Mouse (Mus musculus) ES-E14 (cell line): ENCODE data around the gene Cntn5. TPM values are rescaled to one million over a fixed set of nuclear protein-coding genes. Genes with fewer than 3 reads are reported as not detected.

Experiments
- DNase-seq: peaks from one replicate; pipeline ENCODE4 v3.0.0-alpha.2; 2013; ENCODE audit warnings: low read depth, low spot score
- H3K27ac ChIP-seq: 2 replicates; pipeline ENCODE4 v1.5.1; 2012; ENCODE audit warnings: low read depth, mild to moderate bottlenecking, low read length, moderate library complexity, mixed read lengths; ENCODE audit not compliant: poor library complexity, insufficient read depth, severe bottlenecking
- H3K36me3 ChIP-seq: 2 replicates; pipeline ENCODE4 v1.6.1; 2012; ENCODE audit warnings: mild to moderate bottlenecking, low read length, moderate library complexity, mixed read lengths; ENCODE audit not compliant: control insufficient read depth, poor library complexity, insufficient read depth, severe bottlenecking
- H3K4me1 ChIP-seq, 2 experiments: fragments of 150-350 bp in 1 of 2; sonication (generic) in 1 of 2; 2 replicates each; pipeline ENCODE4 v1.6.1; 2012; ENCODE audit warnings: low read length in 2 of 2, mild to moderate bottlenecking in 1 of 2, mixed read lengths in 1 of 2; ENCODE audit not compliant: control insufficient read depth in 2 of 2, insufficient read depth in 2 of 2, poor library complexity in 1 of 2
- H3K4me3 ChIP-seq, 2 experiments: fragments of 150-350 bp in 1 of 2; sonication (generic) in 1 of 2; 2 replicates each; pipeline ENCODE4 v1.5.1; 2012; ENCODE audit warnings: low read length in 2 of 2, low read depth in 1 of 2, mild to moderate bottlenecking in 1 of 2, mixed read lengths in 1 of 2; ENCODE audit not compliant: insufficient read depth in 1 of 2, poor library complexity in 1 of 2, severe bottlenecking in 1 of 2
- H3K9ac ChIP-seq: 2 replicates; pipeline ENCODE4 v1.6.1; 2012; ENCODE audit warnings: low read depth, mild to moderate bottlenecking, low read length, mixed read lengths; ENCODE audit not compliant: poor library complexity, insufficient read depth, severe bottlenecking
- H3K9me3 ChIP-seq: fragments of 150-350 bp; sonication (generic); 2 replicates; pipeline ENCODE4 v1.6.1; 2012; ENCODE audit warnings: low read depth, mild to moderate bottlenecking, low read length; ENCODE audit not compliant: control insufficient read depth, insufficient read depth
- CHD2 ChIP-seq: IDR thresholded peaks from 2 replicates; pipeline ENCODE4 v1.6.1; 2014; ENCODE audit warnings: mild to moderate bottlenecking, low read depth, low read length, inconsistent platforms
- HCFC1 ChIP-seq: IDR thresholded peaks from 2 replicates; pipeline ENCODE4 v1.6.1; 2012; ENCODE audit warnings: low read length, inconsistent platforms, borderline replicate concordance; ENCODE audit not compliant: insufficient read depth
- MAFK ChIP-seq: IDR thresholded peaks from 2 replicates; pipeline ENCODE4 v1.6.1; 2014; ENCODE audit warnings: mild to moderate bottlenecking, low read depth, low read length, inconsistent platforms; ENCODE audit not compliant: insufficient read depth
- ZC3H11A ChIP-seq: IDR thresholded peaks from 2 replicates; pipeline ENCODE4 v1.6.1; 2012; ENCODE audit warnings: low read depth, mild to moderate bottlenecking, inconsistent platforms, low read length, borderline replicate concordance
- ZNF384 ChIP-seq: IDR thresholded peaks from 2 replicates; pipeline ENCODE4 v1.6.1; 2012; ENCODE audit warnings: low read depth, low read length, inconsistent platforms
- in situ Hi-C, 2 experiments: fragments of 600-800 bp; cut with MboI; formaldehyde crosslinking; loops; one replicate each; pipeline ENCODE4 v1.15.1; 2025; ENCODE audit warnings: low sequenced_read_pairs in 2 of 2, inconsistent platforms in 1 of 2; ENCODE audit not compliant: unreplicated experiment in 2 of 2
- total RNA-seq: library from RNA; depleted of rRNA; stranded (reverse); fragments of 300-350 nt; gene quantifications from 2 replicates; pipeline ENCODE4 v1.2.3, GENCODE M21; 2012

The Cntn5 gene
- total RNA-seq, 1 experiment = not detected

DNA sequence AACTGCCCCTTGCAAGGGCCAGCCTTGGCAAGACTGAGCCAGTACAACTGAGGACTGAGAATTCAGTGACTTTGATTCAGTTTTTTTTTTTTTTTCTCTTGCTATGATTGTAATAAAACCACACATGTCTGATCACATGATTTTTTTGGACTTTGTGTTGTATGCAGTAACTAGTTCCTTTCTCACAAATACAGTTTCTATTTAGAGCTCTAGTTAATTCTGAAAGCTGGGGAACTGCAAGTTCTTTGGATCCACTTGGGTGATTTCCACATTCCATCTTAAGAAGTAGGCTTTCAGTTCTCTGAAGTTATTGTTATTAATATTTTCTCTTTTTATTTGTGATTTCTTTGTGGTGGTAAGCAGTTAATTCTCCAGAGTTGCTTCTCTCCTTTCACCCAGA lies 563.8 kb downstream of the Cntn5 start:
- H3K9me3 ChIP-seq = no peaks in the 10 kb centered on the region
- H3K36me3 ChIP-seq = no peaks in the 10 kb centered on the region
- TF ChIP-seq CHD2 = no peak
- TF ChIP-seq MAFK = no peak
- H3K4me1 ChIP-seq = peaks cover 0 to 2% of the 10 kb centered on the region in 2 experiments; a peak in 1 of 4 replicates
- no peak for DNase-seq
- H3K27ac ChIP-seq = no peak overlapping the region
- H3K4me3 ChIP-seq = no peak overlapping the region
- in situ Hi-C loops = no loop called here
- H3K9ac ChIP-seq = no peak overlapping the region

DNA sequence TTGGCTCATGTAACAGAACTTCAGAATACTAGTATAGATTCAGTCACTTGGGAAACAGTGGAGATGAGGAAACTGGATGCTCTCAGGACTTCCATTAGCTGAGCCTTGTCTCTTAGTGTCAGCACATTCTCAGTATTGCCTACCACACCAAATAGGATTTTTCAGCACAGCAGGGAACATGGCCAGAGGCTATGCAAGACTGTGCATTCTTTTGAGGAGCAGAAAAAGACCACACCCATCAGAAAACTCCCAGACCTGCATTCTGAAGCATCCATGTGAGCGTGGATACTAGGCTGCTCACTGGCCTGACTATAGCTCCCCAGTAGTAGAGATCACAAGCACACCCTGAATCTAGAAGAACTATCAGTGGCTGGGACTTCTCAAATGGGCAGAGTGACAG lies 564.9 kb downstream of the Cntn5 start:
- no peak overlapping the region for H3K27ac ChIP-seq
- H3K4me3 ChIP-seq = no peak overlapping the region
- in situ Hi-C loops = no loop called here
- no peaks in the 10 kb centered on the region for H3K36me3 ChIP-seq
- no peaks in the 10 kb centered on the region for H3K9me3 ChIP-seq
- TF ChIP-seq MAFK (0 out of 2 replicates have a peak, but pooled peaks have one; percentile 21), HCFC1 (no peak)
- H3K9ac ChIP-seq = no peak overlapping the region
- H3K4me1 ChIP-seq = peaks cover 0 to 2% of the 10 kb centered on the region in 2 experiments; a peak in 1 of 4 replicates
- DNase-seq = peak; percentile 76

DNA sequence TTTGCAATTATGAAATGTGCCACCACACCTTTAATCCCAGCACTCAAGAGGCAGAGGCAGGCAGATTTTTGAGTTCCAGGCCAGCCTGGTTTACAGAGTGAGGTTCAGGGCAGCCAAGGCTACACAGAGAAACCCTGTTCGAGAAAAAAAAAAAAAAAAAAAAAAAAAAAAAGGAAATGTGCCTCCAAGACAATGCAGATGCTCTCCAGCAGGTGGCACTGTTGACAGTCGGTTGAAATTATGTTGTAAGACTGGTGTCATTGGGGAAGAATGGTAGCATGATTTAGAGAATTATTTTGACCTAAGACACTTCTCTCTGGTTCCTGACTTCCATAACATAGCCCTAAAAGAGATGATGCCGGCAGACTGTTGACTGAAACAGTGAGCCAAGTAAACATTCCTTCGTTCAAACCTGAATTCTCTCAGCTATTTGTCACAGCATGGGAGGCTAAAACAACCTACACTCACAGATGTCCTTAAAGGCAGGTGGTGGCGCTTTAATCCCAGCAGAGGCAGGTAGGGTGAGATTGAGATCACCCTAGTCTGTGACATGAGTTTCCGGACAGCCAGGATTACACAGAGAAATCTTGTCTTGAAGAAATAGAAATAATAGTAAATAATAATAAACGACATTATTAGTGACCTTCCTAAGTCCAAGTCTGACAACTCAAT lies 579.7 kb downstream of the Cntn5 start:
- Histone ChIP-seq H3K4me3 (no peak overlapping the region), H3K27ac (no peak overlapping the region), H3K36me3 (no peaks in the 10 kb centered on the region), H3K9me3 (no peaks in the 10 kb centered on the region), H3K4me1 (no peaks in the 10 kb centered on the region), H3K9ac (no peak overlapping the region)
- DNase-seq = peak; percentile 53
- TF ChIP-seq ZNF384 = peak; percentile 99
- TF ChIP-seq HCFC1 = no peak
- peak; percentile 65 for TF ChIP-seq ZC3H11A
- peak; percentile 30; the same call in 1 of the 2 replicates for TF ChIP-seq MAFK
- in situ Hi-C loops = loop anchor here in 1 of 2 experiments (10.0 kb wide), 1 partner anchor 140 kb away; no protein-coding TSS in a partner anchor

DNA sequence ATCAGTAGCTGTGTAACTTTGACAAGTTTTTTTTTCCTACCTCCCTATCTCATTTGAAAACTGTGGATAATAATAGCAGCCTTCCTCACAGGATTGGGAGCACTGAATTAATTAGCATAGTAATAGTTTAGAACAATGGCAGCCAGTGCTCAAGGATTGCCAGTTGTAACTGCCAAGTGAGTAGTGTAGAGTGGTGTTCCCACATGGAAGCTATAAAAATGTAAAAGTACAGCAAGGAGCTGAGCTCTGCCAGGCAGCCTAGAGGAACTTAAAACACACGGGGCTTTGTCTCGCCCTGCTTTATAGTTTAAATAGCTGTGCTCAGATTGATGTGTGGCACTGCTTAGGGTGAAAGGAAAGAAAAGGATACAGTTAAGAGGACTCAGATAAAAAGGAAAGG lies 635.2 kb downstream of the Cntn5 start:
- TF ChIP-seq ZC3H11A = no peak
- no peak for TF ChIP-seq HCFC1
- TF ChIP-seq ZNF384 = no peak
- no peak for TF ChIP-seq CHD2
- TF ChIP-seq MAFK = no peak
- Histone ChIP-seq H3K4me3 (no peak overlapping the region), H3K9me3 (no peaks in the 10 kb centered on the region), H3K36me3 (no peaks in the 10 kb centered on the region), H3K9ac (no peak overlapping the region), H3K27ac (no peak overlapping the region), H3K4me1 (peaks cover 2% of the 10 kb centered on the region in 2 experiments; a peak in 1 of 4 replicates)
- DNase-seq = no peak
- in situ Hi-C loops = no loop called here

DNA sequence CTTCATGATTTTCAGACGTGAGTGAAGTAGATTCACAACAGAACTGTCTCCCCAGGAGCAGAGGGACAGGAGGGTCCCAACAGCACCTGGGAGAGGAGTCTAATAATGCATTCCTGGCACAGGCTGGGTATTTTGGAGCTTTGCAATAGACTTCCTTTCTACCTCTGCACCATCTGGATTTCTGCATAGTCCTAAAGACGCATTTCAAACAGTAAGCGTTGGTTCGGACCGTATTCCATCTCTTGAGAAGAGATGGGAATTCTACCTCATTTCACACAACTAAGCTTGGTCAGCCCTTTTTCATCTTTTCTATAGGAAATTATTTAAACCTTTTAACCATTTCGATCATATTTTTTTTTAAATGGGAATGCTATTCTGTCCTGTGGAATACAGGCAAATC lies 635.7 kb downstream of the Cntn5 start:
- no peak for DNase-seq
- no peak overlapping the region for H3K9ac ChIP-seq
- H3K4me3 ChIP-seq = no peak overlapping the region
- H3K36me3 ChIP-seq = no peaks in the 10 kb centered on the region
- no peak for TF ChIP-seq HCFC1
- TF ChIP-seq CHD2 = no peak
- TF ChIP-seq ZC3H11A = no peak
- no peak for TF ChIP-seq MAFK
- no peak for TF ChIP-seq ZNF384
- H3K4me1 ChIP-seq = peaks cover 2% of the 10 kb centered on the region in 2 experiments; a peak in 1 of 4 replicates
- no peaks in the 10 kb centered on the region for H3K9me3 ChIP-seq
- H3K27ac ChIP-seq = no peak overlapping the region
- in situ Hi-C loops = no loop called here
